Mouse (Mus musculus) MEL (cell line): ENCODE data around the gene Ebp.

ENCODE experiments used
- CTCF ChIP-seq, 3 experiments: IDR thresholded peaks in 2 of 3; conservative IDR thresholded peaks in 1 of 3; 2 replicates each; pipeline ENCODE4 v1.5.1; 2011 to 2012; ENCODE audit warnings: low read length in 3 of 3, low read depth in 2 of 3, mild to moderate bottlenecking in 2 of 3, improper control_type of control experiment in 1 of 3, inconsistent platforms in 1 of 3, mixed read lengths in 1 of 3, moderate library complexity in 1 of 3; ENCODE audit not compliant: control insufficient read depth in 1 of 3, insufficient read depth in 1 of 3, poor library complexity in 1 of 3, severe bottlenecking in 1 of 3
- EP300 ChIP-seq, 2 experiments: IDR thresholded peaks; 2 replicates each; pipeline ENCODE4 v1.6.1; 2011; ENCODE audit warnings: improper control_type of control experiment in 2 of 2, low read length in 2 of 2, low read depth in 1 of 2, mild to moderate bottlenecking in 1 of 2
- GABPA ChIP-seq: IDR thresholded peaks from 2 replicates; pipeline ENCODE4 v1.6.1; 2012; ENCODE audit warnings: low read depth, mild to moderate bottlenecking, inconsistent platforms, low read length, improper control_type of control experiment, moderate library complexity
- HCFC1 ChIP-seq: IDR thresholded peaks from 2 replicates; pipeline ENCODE4 v1.6.1; 2012; ENCODE audit warnings: low read depth, mild to moderate bottlenecking, inconsistent platforms, low read length, improper control_type of control experiment, moderate library complexity
- MAX ChIP-seq: IDR thresholded peaks from 2 replicates; pipeline ENCODE4 v1.6.1; 2011; ENCODE audit warnings: low read length, improper control_type of control experiment
- POLR2A ChIP-seq, 2 experiments: IDR thresholded peaks; 2 replicates each; pipeline ENCODE4 v1.6.1; 2011 to 2012; ENCODE audit warnings: low read length in 2 of 2, mild to moderate bottlenecking in 2 of 2, control low read depth in 1 of 2, improper control_type of control experiment in 1 of 2, low read depth in 1 of 2, moderate library complexity in 1 of 2; ENCODE audit not compliant: control insufficient read depth in 1 of 2, insufficient read depth in 1 of 2, poor library complexity in 1 of 2
- ZC3H11A ChIP-seq: IDR thresholded peaks from 2 replicates; pipeline ENCODE4 v1.6.1; 2012; ENCODE audit warnings: low read depth, mild to moderate bottlenecking, inconsistent platforms, low read length, improper control_type of control experiment
- ZNF384 ChIP-seq: IDR thresholded peaks from 2 replicates; pipeline ENCODE4 v1.6.1; 2012; ENCODE audit warnings: low read depth, mild to moderate bottlenecking, inconsistent platforms, low read length, improper control_type of control experiment

- TF ChIP-seq CTCF (IDR thresholded peaks at IDR 0.05 in 2 of 3, conservative IDR thresholded peaks at IDR 0.05 in 1 of 3; ENCODE audit: control insufficient read depth in 1 of 3, insufficient read depth in 1 of 3, low read depth in 2 of 3, low read length in 3 of 3, poor library complexity in 1 of 3, severe bottlenecking in 1 of 3) (no peak), MAX (no peak), HCFC1 (no peak), ZNF384 (no peak), GABPA (no peak), EP300 (IDR thresholded peaks at IDR 0.05; ENCODE audit: low read depth in 1 of 2, low read length in 2 of 2) (no peak), ZC3H11A (no peak), POLR2A (IDR thresholded peaks at IDR 0.05; ENCODE audit: control insufficient read depth in 1 of 2, insufficient read depth in 1 of 2, low read depth in 1 of 2, low read length in 2 of 2, poor library complexity in 1 of 2) (peak in 1 of 2 experiments; percentile 24; a peak in 1 of 4 replicates)
These were observed 52.9 kb downstream of the Ebp start for GRCm38 (mm10) chrX:8140446-8140845.
